Mouse (Mus musculus) bone marrow, adult 2 months (tissue): Measurements from ENCODE around the gene Aldh4a1. TPM values are rescaled to one million over a fixed set of nuclear protein-coding genes. Genes with fewer than 3 reads are reported as not detected.

Experiments
- H3K27ac ChIP-seq: fragments of 200-500 bp; 2 replicates; pipeline ENCODE4 v1.5.1; 2012; ENCODE audit warnings: low read depth, mild to moderate bottlenecking, control low read depth, inconsistent platforms, low read length; ENCODE audit not compliant: control insufficient read depth, poor library complexity, insufficient read depth
- H3K4me1 ChIP-seq: fragments of 200-500 bp; 2 replicates; pipeline ENCODE4 v1.6.1; 2011; ENCODE audit warnings: low read length; ENCODE audit not compliant: control insufficient read depth, insufficient read depth
- H3K4me3 ChIP-seq: fragments of 200-500 bp; replicated peaks from 2 replicates; pipeline ENCODE3; 2011; ENCODE audit warnings: mild to moderate bottlenecking, low read depth, low read length, control low read depth; ENCODE audit not compliant: control insufficient read depth
- CTCF ChIP-seq: fragments of 200-500 bp; IDR thresholded peaks from 2 replicates; pipeline ENCODE4 v1.5.1; 2011; ENCODE audit warnings: low read length, control low read depth; ENCODE audit not compliant: control insufficient read depth, insufficient read depth
- POLR2A ChIP-seq: fragments of 200-500 bp; IDR thresholded peaks from 2 replicates; pipeline ENCODE4 v1.6.1; 2011; ENCODE audit warnings: low read depth, mild to moderate bottlenecking, control low read depth, low read length, borderline replicate concordance; ENCODE audit not compliant: control insufficient read depth
- WGBS: fragments of 180-500 bp; shearing (Covaris S2); methylation state at CpG from one replicate; pipeline ENCODE4 v1.1.7; 2018; 5-methylcytosine and 5-hydroxymethylcytosine counted together
- polyA plus RNA-seq: library from polyadenylated mRNA; stranded (reverse); fragments of >200 nt; gene quantifications from 2 replicates; pipeline ENCODE4 v1.2.4, GENCODE M21; 2011; ENCODE audit warnings: low replicate concordance; ENCODE audit not compliant: missing spikeins, insufficient read depth, insufficient read length

The Aldh4a1 gene
- polyA plus RNA-seq, 1 experiment: 17.2 TPM

DNA sequence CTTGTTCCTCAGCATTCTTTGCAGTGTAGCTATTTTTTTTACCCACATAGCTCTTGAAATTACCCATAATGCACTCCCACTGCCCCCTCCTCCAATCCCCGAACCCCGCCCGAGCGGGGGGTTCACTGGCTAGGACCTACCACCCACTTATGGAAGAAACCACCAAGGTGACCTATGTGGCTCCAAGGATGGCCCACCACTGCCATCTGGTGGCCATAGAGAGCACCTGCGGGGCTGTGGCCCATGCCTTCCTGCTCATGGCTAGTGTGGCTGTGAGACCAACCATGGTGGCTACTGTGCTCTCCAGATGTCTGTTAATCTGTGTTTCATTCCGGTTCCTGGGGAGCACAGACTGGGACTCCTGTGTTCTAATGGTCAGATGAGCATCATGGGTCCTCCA, 47.2 kb downstream of the Aldh4a1 start:
- no peak overlapping the region for H3K4me3 ChIP-seq
- TF ChIP-seq POLR2A (no peak), CTCF (peak; percentile 97)
- no peaks in the 10 kb centered on the region for H3K4me1 ChIP-seq
- 6% methylated on average over 6 of the region's 6 CpGs for WGBS
- no peak overlapping the region for H3K27ac ChIP-seq

DNA sequence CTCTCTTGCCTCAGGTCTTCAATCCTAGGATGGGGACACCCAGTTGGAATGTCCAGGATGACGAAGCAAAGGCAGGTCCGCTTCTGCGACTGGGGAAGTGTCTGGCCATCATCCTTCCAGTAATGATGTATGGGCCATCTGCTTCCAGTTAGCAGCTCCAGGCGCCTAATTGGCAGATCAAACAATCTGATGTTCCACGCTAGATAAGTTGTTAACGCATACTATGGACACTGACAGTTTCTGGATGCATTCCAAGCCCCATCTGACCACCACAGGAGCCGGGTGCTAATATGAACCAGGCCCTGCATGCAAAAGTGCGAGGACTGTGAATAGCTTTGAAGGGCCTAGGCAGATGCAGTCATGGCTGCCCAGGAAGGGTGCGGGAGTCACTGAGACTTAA, 53.0 kb downstream of the Aldh4a1 start:
- 76% methylated on average over 9 of the region's 9 CpGs for WGBS
- no peak overlapping the region for H3K27ac ChIP-seq
- H3K4me1 ChIP-seq: no peaks in the 10 kb centered on the region
- TF ChIP-seq CTCF: no peak
- no peak for TF ChIP-seq POLR2A
- no peak overlapping the region for H3K4me3 ChIP-seq

- TF ChIP-seq POLR2A: no peak
- TF ChIP-seq CTCF: no peak
- no peak overlapping the region for H3K27ac ChIP-seq
- no peak overlapping the region for H3K4me3 ChIP-seq
- H3K4me1 ChIP-seq: no peaks in the 10 kb centered on the region
- WGBS: 72% methylated on average over 22 of the region's 22 CpGs
Observed at GRCm38 (mm10) chr4:139683728-139684638, 61.3 kb downstream of the Aldh4a1 start.

DNA sequence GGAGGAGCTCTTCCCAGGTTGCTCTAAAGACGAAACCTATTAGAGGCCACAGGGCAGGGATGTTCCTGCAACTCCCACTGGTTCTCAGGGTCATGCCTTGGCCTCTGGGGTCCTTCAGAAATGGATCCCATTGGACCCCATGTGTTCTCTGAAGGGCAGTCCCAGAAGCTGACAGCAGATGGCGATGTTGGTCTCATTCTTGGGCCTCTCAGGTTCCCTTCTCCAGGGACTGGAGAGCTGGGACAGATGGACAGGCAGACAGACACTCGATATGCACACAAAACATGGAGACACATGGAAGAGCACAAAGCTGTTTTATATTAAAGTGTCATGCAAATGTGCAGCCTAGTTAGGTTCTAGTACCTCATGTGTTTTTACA, 62.0 kb downstream of the Aldh4a1 start:
- 16% methylated on average over 3 of the region's 3 CpGs for WGBS

DNA sequence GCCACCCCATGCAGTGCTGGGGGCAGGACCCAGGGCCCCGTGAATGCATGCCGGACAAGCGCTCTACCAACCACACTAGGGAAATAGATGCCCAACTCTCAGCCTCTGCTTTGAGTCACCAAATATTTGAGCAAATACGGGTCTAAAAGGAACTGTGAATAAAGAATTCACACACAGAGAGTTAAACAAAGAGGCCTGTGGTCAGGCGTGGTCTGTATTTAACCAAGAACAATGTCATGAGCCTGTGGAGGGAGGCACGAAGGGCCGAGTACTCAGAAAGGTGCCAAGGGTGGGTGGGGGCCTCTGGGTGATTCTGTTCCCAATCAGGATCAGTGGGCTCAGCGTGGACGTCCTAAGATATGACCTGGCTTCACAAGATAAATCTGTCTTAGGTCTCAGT, 65.4 kb downstream of the Aldh4a1 start:
- no peak overlapping the region for H3K4me3 ChIP-seq
- 60% methylated on average over 9 of the region's 9 CpGs for WGBS
- TF ChIP-seq POLR2A: no peak
- TF ChIP-seq CTCF: no peak
- no peaks in the 10 kb centered on the region for H3K4me1 ChIP-seq
- no peak overlapping the region for H3K27ac ChIP-seq

More for the DNA sequence above, 62.0 kb downstream of the Aldh4a1 start:
- no peak overlapping the region for H3K4me3 ChIP-seq
- TF ChIP-seq CTCF (peak; percentile 53), POLR2A (no peak)
- H3K27ac ChIP-seq: no peak overlapping the region
- H3K4me1 ChIP-seq: no peaks in the 10 kb centered on the region

DNA sequence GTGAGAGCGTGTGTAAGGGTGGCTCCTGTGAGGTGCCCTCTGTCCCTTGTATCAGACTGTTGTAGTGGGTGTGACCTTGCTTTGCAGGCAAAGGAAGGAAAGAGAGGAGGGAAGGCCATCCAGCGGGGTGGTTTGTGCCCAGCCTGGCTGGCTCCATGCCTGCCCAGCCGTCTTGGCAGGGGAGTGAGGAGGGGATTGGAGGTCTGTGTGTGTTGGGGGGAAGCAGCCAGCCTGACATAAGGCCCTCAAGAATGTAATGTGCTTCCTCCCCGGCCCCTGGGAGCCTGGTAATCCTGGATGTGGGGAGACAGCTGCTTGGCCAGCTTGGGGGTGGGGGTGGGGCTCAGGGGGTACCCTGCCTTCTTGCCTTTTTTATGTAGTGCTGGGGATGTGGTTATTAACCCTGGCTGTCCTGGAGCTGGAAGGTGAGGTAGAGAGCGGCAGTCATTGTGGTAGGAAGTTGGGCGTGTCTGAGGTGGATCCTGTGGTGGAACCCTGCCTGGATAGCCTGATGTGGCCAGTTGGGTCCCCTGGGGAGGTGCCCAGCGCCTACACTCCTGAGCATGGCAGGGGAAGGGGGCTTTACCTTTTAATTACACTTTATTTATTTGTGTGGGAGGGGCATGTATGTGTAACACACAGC, 67.1 kb downstream of the Aldh4a1 start:
- H3K4me1 ChIP-seq: no peaks in the 10 kb centered on the region
- H3K27ac ChIP-seq: no peak overlapping the region
- H3K4me3 ChIP-seq: no peak overlapping the region
- WGBS: 4% methylated on average over 7 of the region's 7 CpGs
- TF ChIP-seq POLR2A: no peak
- TF ChIP-seq CTCF: no peak

DNA sequence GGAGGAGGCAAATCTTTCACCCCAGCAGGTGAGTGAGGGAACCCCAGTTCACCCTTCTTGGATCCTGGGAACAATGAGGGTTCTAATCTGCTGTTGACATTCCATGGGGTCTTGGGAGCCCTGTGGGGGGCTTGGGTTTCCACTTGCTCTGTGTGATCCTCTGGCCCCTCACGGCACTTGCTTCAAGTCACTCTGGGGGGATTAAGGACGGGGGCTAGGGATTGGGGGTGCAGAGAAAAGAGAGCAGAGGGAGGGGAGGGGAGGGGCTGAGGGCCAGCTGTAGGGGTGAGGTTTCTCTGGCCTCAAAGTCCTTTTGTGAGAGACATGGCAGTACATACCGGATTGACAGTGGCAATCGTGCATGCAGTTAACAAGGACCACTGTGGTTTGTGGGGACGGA, 70.6 kb downstream of the Aldh4a1 start:
- H3K4me3 ChIP-seq: no peak overlapping the region
- H3K27ac ChIP-seq: no peak overlapping the region
- TF ChIP-seq POLR2A (no peak), CTCF (no peak)
- H3K4me1 ChIP-seq: no peaks in the 10 kb centered on the region
- 54% methylated on average over 5 of the region's 5 CpGs for WGBS

DNA sequence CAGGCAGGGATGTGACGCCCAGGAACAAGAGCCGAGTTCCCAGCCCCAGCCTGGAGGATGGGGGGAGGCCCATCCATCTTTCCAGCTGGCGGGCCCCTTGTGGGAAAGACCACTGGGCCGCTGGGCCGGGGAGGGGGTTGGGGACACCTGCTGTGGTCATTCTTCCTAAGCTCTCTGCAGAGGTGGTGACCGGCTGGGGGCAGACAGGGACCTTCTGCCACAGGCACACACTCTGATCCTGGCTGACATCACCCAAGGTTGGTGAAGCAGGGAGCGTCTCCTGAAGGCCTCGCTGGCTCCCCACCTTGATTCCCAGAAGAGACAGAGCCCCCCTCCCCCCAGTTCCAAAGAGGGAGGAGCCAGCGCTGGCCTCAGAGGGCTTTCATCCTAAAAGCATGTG, 75.1 kb downstream of the Aldh4a1 start:
- WGBS: 18% methylated on average over 9 of the region's 9 CpGs
- Histone ChIP-seq H3K4me1 (no peaks in the 10 kb centered on the region; the same call in 1 of the 2 replicates), H3K4me3 (no peak overlapping the region), H3K27ac (no peak overlapping the region)
- no peak for TF ChIP-seq CTCF
- TF ChIP-seq POLR2A: no peak
